Mouse (Mus musculus): ENCODE measurements at regions not wholly inside any gene's neighbourhood (a gene's known extent, or its start where the extent isn't known, plus 50 kb on each side); places are given as distances from the start of the nearest gene placed in this dataset.

GRCm38 (mm10) chr7:70117930-70118922 is 248.3 kb downstream of the Nr2f2 start:
- no peaks in the 10 kb centered on the region for H3K4me1 ChIP-seq (ENCODE audit: insufficient read depth, low read depth, low read length)
- no peaks in the 10 kb centered on the region for H3K9me3 ChIP-seq (ENCODE audit: low read length)
- TF ChIP-seq CTCF (IDR thresholded peaks at IDR 0.05) (peak; percentile 18; the same call in 1 of the 2 replicates), EP300 (IDR thresholded peaks at IDR 0.05) (no peak)
- no peak overlapping the region for H3K27ac ChIP-seq (ENCODE audit: low read length)
- 19% methylated on average over 21 of the region's 21 CpGs for WGBS
- H3K4me2 ChIP-seq (replicated peaks; ENCODE audit: low read depth, low read length): peak overlapping the region; percentile 58
- DNase-seq (ENCODE audit: low spot score): peak; percentile 21
- no peaks in the 10 kb centered on the region for H3K27me3 ChIP-seq (replicated peaks; ENCODE audit: insufficient read depth, low read length)
- no peak for ATAC-seq
- no peak overlapping the region for H3K9ac ChIP-seq (replicated peaks; ENCODE audit: low read depth)
- peak overlapping the region; percentile 34 for H3K4me3 ChIP-seq (ENCODE audit: low read depth, low read length)
- H3K36me3 ChIP-seq (ENCODE audit: insufficient read depth, low read length): no peaks in the 10 kb centered on the region

GRCm38 (mm10) chr7:70109013-70109412 is 257.5 kb downstream of the Nr2f2 start:
- H3K9ac ChIP-seq (replicated peaks; ENCODE audit: low read depth): no peak overlapping the region
- 55% methylated on average over 8 of the region's 8 CpGs for whole genome bisulfite sequencing
- ATAC-seq: no peak
- no peaks in the 10 kb centered on the region for H3K36me3 ChIP-seq (ENCODE audit: insufficient read depth, low read length)
- no peak overlapping the region for H3K27ac ChIP-seq (ENCODE audit: low read length)
- no peak overlapping the region for H3K4me2 ChIP-seq (replicated peaks; ENCODE audit: low read depth, low read length)
- no peak for DNase-seq (ENCODE audit: low spot score)
- H3K4me1 ChIP-seq (ENCODE audit: insufficient read depth, low read depth, low read length): no peaks in the 10 kb centered on the region
- TF ChIP-seq EP300 (IDR thresholded peaks at IDR 0.05) (no peak), CTCF (IDR thresholded peaks at IDR 0.05) (no peak)
- no peak overlapping the region for H3K4me3 ChIP-seq (ENCODE audit: low read depth, low read length)
- no peaks in the 10 kb centered on the region for H3K27me3 ChIP-seq (replicated peaks; ENCODE audit: insufficient read depth, low read length)
- H3K9me3 ChIP-seq (ENCODE audit: low read length): no peaks in the 10 kb centered on the region

GRCm38 (mm10) chr7:70105024-70105423 is 261.5 kb downstream of the Nr2f2 start:
- TF ChIP-seq CTCF (IDR thresholded peaks at IDR 0.05): no peak
- TF ChIP-seq EP300 (IDR thresholded peaks at IDR 0.05): no peak
- Histone ChIP-seq H3K36me3 (ENCODE audit: insufficient read depth, low read length) (no peaks in the 10 kb centered on the region), H3K27ac (ENCODE audit: low read length) (no peak overlapping the region), H3K9ac (replicated peaks; ENCODE audit: low read depth) (no peak overlapping the region), H3K9me3 (ENCODE audit: low read length) (no peaks in the 10 kb centered on the region), H3K27me3 (replicated peaks; ENCODE audit: insufficient read depth, low read length) (no peaks in the 10 kb centered on the region), H3K4me2 (replicated peaks; ENCODE audit: low read depth, low read length) (no peak overlapping the region), H3K4me3 (ENCODE audit: low read depth, low read length) (no peak overlapping the region), H3K4me1 (ENCODE audit: insufficient read depth, low read depth, low read length) (no peaks in the 10 kb centered on the region)
- WGBS: 24% methylated on average over 2 of the region's 2 CpGs
- ATAC-seq (no peak), DNase-seq (ENCODE audit: low spot score) (no peak)

- WGBS: 58% methylated on average over 8 of the region's 8 CpGs
- Histone ChIP-seq H3K36me3 (ENCODE audit: insufficient read depth, low read length) (no peaks in the 10 kb centered on the region), H3K4me3 (ENCODE audit: low read depth, low read length) (no peak overlapping the region), H3K9me3 (ENCODE audit: low read length) (no peaks in the 10 kb centered on the region), H3K27me3 (replicated peaks; ENCODE audit: insufficient read depth, low read length) (no peaks in the 10 kb centered on the region), H3K27ac (ENCODE audit: low read length) (no peak overlapping the region), H3K4me2 (replicated peaks; ENCODE audit: low read depth, low read length) (no peak overlapping the region), H3K9ac (replicated peaks; ENCODE audit: low read depth) (no peak overlapping the region), H3K4me1 (ENCODE audit: insufficient read depth, low read depth, low read length) (no peaks in the 10 kb centered on the region)
- TF ChIP-seq CTCF (IDR thresholded peaks at IDR 0.05): no peak
- no peak for TF ChIP-seq EP300 (IDR thresholded peaks at IDR 0.05)
- ATAC-seq: no peak
- no peak for DNase-seq (ENCODE audit: low spot score)
Observed at GRCm38 (mm10) chr7:70104486-70104885, 262.0 kb downstream of the Nr2f2 start.

GRCm38 (mm10) chr7:70103680-70104079 is 262.9 kb downstream of the Nr2f2 start:
- 65% methylated on average over 5 of the region's 5 CpGs for WGBS
- ATAC-seq (no peak), DNase-seq (ENCODE audit: low spot score) (no peak)
- Histone ChIP-seq H3K4me1 (ENCODE audit: insufficient read depth, low read depth, low read length) (no peaks in the 10 kb centered on the region), H3K9ac (replicated peaks; ENCODE audit: low read depth) (no peak overlapping the region), H3K4me3 (ENCODE audit: low read depth, low read length) (no peak overlapping the region), H3K4me2 (replicated peaks; ENCODE audit: low read depth, low read length) (no peak overlapping the region), H3K36me3 (ENCODE audit: insufficient read depth, low read length) (no peaks in the 10 kb centered on the region), H3K27me3 (replicated peaks; ENCODE audit: insufficient read depth, low read length) (no peaks in the 10 kb centered on the region), H3K9me3 (ENCODE audit: low read length) (no peaks in the 10 kb centered on the region), H3K27ac (ENCODE audit: low read length) (no peak overlapping the region)
- no peak for TF ChIP-seq CTCF (IDR thresholded peaks at IDR 0.05)
- TF ChIP-seq EP300 (IDR thresholded peaks at IDR 0.05): no peak

- ATAC-seq: no peak
- WGBS: 87% methylated on average over 1 of the region's 1 CpGs
Observed at GRCm38 (mm10) chr7:70099001-70099400, 267.5 kb downstream of the Nr2f2 start.

More at GRCm38 (mm10) chr7:70099001-70099400, 267.5 kb downstream of the Nr2f2 start:
- H3K9me3 ChIP-seq (ENCODE audit: low read length): no peaks in the 10 kb centered on the region
- no peaks in the 10 kb centered on the region for H3K27me3 ChIP-seq (replicated peaks; ENCODE audit: insufficient read depth, low read length)
- no peak overlapping the region for H3K27ac ChIP-seq (ENCODE audit: low read length)
- no peak overlapping the region for H3K4me2 ChIP-seq (replicated peaks; ENCODE audit: low read depth, low read length)
- H3K4me1 ChIP-seq (ENCODE audit: insufficient read depth, low read depth, low read length): no peaks in the 10 kb centered on the region
- H3K4me3 ChIP-seq (ENCODE audit: low read depth, low read length): no peak overlapping the region
- TF ChIP-seq EP300 (IDR thresholded peaks at IDR 0.05) (no peak), CTCF (IDR thresholded peaks at IDR 0.05) (no peak)
- H3K36me3 ChIP-seq (ENCODE audit: insufficient read depth, low read length): no peaks in the 10 kb centered on the region
- no peak for DNase-seq (ENCODE audit: low spot score)
- H3K9ac ChIP-seq (replicated peaks; ENCODE audit: low read depth): no peak overlapping the region

All from lung, postnatal 0 days (tissue).